Comparison of ENCODE assay signal across 23 mouse cellular contexts in genomic region chr4:86681846-86682245, GRCm38 (mm10). TPM values are rescaled to one million over a fixed set of nuclear protein-coding genes. Genes with fewer than 3 reads are reported as not detected.
A peak's percentile ranks its signal among the peaks of the same experiment; 100 is the strongest.
DNase-seq lines count a peak whose midpoint lies in the region; ATAC-seq and TF ChIP-seq lines count a peak whose summit lies in the region.
"Had no signal": no experiment of that assay in that cellular context is flagged by ENCODE, and none has a peak within 500 bp of the region (broad histone marks: within the 10 kb centered on the region; RNA-seq: fewer than 3 reads in every experiment).

No protein-coding gene starts in this region.

- no peak overlapping the region for H3K9ac ChIP-seq in heart, postnatal 0 days (replicated peaks; ENCODE audit: low read depth, low read length)
- no peak overlapping the region for H3K9ac ChIP-seq in heart, embryonic 11.5 days (ENCODE audit: low read depth, low read length)
- no peak overlapping the region for H3K9ac ChIP-seq in intestine, embryonic 16.5 days (ENCODE audit: low read depth, low read length)
- H3K9ac ChIP-seq: hindbrain, embryonic 15.5 days; kidney, embryonic 15.5 days; midbrain, embryonic 13.5 days; stomach, embryonic 15.5 days had no signal

- TF ChIP-seq CTCF in heart, postnatal 0 days (IDR thresholded peaks at IDR 0.05; ENCODE audit: low read depth): no peak

- H3K4me2 ChIP-seq in heart, postnatal 0 days (ENCODE audit: low read depth, low read length): no peak overlapping the region
- H3K4me2 ChIP-seq in heart, embryonic 11.5 days: no peak overlapping the region
- H3K4me2 ChIP-seq in intestine, embryonic 16.5 days (ENCODE audit: low read depth, low read length): no peak overlapping the region
- H3K4me2 ChIP-seq: hindbrain, embryonic 15.5 days; kidney, embryonic 15.5 days; midbrain, embryonic 13.5 days; stomach, embryonic 15.5 days had no signal

- H3K9me3 ChIP-seq in heart, postnatal 0 days (replicated peaks; ENCODE audit: control insufficient read depth, low read length): no peaks in the 10 kb centered on the region
- H3K9me3 ChIP-seq in heart, embryonic 11.5 days (replicated peaks; ENCODE audit: control insufficient read depth, low read length): no peaks in the 10 kb centered on the region
- no peaks in the 10 kb centered on the region for H3K9me3 ChIP-seq in intestine, embryonic 16.5 days (ENCODE audit: control insufficient read depth, low read length)
- H3K9me3 ChIP-seq: hindbrain, embryonic 15.5 days; kidney, embryonic 15.5 days; midbrain, embryonic 13.5 days; stomach, embryonic 15.5 days had no signal

- H3K36me3 ChIP-seq in heart, postnatal 0 days (replicated peaks; ENCODE audit: control insufficient read depth, insufficient read depth, low read length): no peaks in the 10 kb centered on the region
- no peaks in the 10 kb centered on the region for H3K36me3 ChIP-seq in heart, embryonic 11.5 days (ENCODE audit: control insufficient read depth, insufficient read depth, low read length)
- H3K36me3 ChIP-seq in intestine, embryonic 16.5 days (ENCODE audit: control insufficient read depth, insufficient read depth, low read length): no peaks in the 10 kb centered on the region
- H3K36me3 ChIP-seq: hindbrain, embryonic 15.5 days; kidney, embryonic 15.5 days; midbrain, embryonic 13.5 days; stomach, embryonic 15.5 days had no signal

- peaks cover 14% of the 10 kb centered on the region; the same call in 1 of the 2 replicates for H3K4me1 ChIP-seq in heart, postnatal 0 days (ENCODE audit: control insufficient read depth, insufficient read depth)
- H3K4me1 ChIP-seq in heart, embryonic 11.5 days (ENCODE audit: control insufficient read depth, insufficient read depth, low read length): peaks cover 5% of the 10 kb centered on the region; the same call in 1 of the 2 replicates
- H3K4me1 ChIP-seq in intestine, embryonic 16.5 days (ENCODE audit: control insufficient read depth, insufficient read depth, low read length): peaks cover 14% of the 10 kb centered on the region; the same call in 1 of the 2 replicates
- H3K4me1 ChIP-seq: hindbrain, embryonic 15.5 days; kidney, embryonic 15.5 days; midbrain, embryonic 13.5 days; stomach, embryonic 15.5 days had no signal

- DNase-seq in cerebellum, adult 18-20 months: peak; percentile 39 to 53
- no peak for DNase-seq in cerebellum, adult 11 months
- no peak for DNase-seq in heart, postnatal 0 days (ENCODE audit: low spot score)
- DNase-seq in cerebellum, postnatal 25 days: peak; percentile 61 to 73
- no peak for DNase-seq in spleen, postnatal 4 days (ENCODE audit: low spot score in 2 of 2)
- DNase-seq: B cell, adult 2 months; embryo, embryonic 11 days; gastrocnemius, adult 2 months; heart, adult 18-20 months; heart, postnatal 36 days; lung, adult 18-20 months; lung, postnatal 14 days; spleen, adult 18-20 months; thymus, adult 18-20 months; thymus, postnatal 4 days had no signal

- no peak overlapping the region for H3K4me3 ChIP-seq in heart, postnatal 0 days (ENCODE audit: low read depth, low read length)
- H3K4me3 ChIP-seq in heart, embryonic 11.5 days (ENCODE audit: low read depth, low read length): no peak overlapping the region
- H3K4me3 ChIP-seq in intestine, embryonic 16.5 days (ENCODE audit: low read length): no peak overlapping the region
- H3K4me3 ChIP-seq: gastrocnemius, adult 2 months; hindbrain, embryonic 15.5 days; kidney, embryonic 15.5 days; midbrain, embryonic 13.5 days; myocyte; stomach, embryonic 15.5 days had no signal

- 47% methylated on average over 2 of the region's 2 CpGs for WGBS in heart, postnatal 0 days
- WGBS in heart, embryonic 11.5 days (ENCODE audit: insufficient replicate concordance): 60% methylated on average over 2 of the region's 2 CpGs
- WGBS in intestine, embryonic 16.5 days: 63% methylated on average over 2 of the region's 2 CpGs

- no peak for TF ChIP-seq EP300 in heart, postnatal 0 days (IDR thresholded peaks at IDR 0.05; ENCODE audit: low read depth)

- ATAC-seq in heart, postnatal 0 days (ENCODE audit: insufficient read depth, low read depth): peak; percentile 51; the same call in 1 of the 2 replicates
- ATAC-seq in heart, embryonic 11.5 days (replicated peaks; ENCODE audit: insufficient number of reproducible peaks, low FRiP score, low TSS enrichment): no peak
- no peak for ATAC-seq in intestine, embryonic 16.5 days
- ATAC-seq: intestine, postnatal 0 days; midbrain, embryonic 13.5 days had no signal

- no peaks in the 10 kb centered on the region for H3K27me3 ChIP-seq in heart, postnatal 0 days (ENCODE audit: control insufficient read depth, insufficient read depth, low read length)
- H3K27me3 ChIP-seq in heart, embryonic 11.5 days (ENCODE audit: control insufficient read depth, insufficient read depth, low read length): no peaks in the 10 kb centered on the region
- H3K27me3 ChIP-seq in intestine, embryonic 16.5 days (replicated peaks; ENCODE audit: control insufficient read depth, insufficient read depth, low read length): no peaks in the 10 kb centered on the region
- H3K27me3 ChIP-seq: hindbrain, embryonic 15.5 days; kidney, embryonic 15.5 days; midbrain, embryonic 13.5 days; stomach, embryonic 15.5 days had no signal

- H3K27ac ChIP-seq in heart, postnatal 0 days (ENCODE audit: low read depth): no peak overlapping the region
- H3K27ac ChIP-seq in heart, embryonic 11.5 days (ENCODE audit: low read depth, low read length): no peak overlapping the region
- H3K27ac ChIP-seq in intestine, embryonic 16.5 days (ENCODE audit: low read length): no peak overlapping the region
- H3K27ac ChIP-seq: gastrocnemius, adult 2 months; hindbrain, embryonic 15.5 days; kidney, embryonic 15.5 days; midbrain, embryonic 13.5 days; stomach, embryonic 15.5 days had no signal

RNA-seq across cellular contexts. Expression of gene Plin2, which starts 12.0 kb away (rescaled TPM):
- 82.6 and 92.3 TPM in 2 replicates for total RNA-seq in heart, postnatal 0 days (2014; rRNA removed; ENCODE audit: low replicate concordance)
- polyA plus RNA-seq in heart, postnatal 0 days (2015; fragmentation: Nextera tagmentation; extraction: Ambion mirVana): 63.9 and 76.3 TPM in 2 replicates
- 65.4 and 70.4 TPM in 2 replicates for polyA plus RNA-seq in heart, embryonic 11.5 days (2014; fragmentation: Nextera tagmentation; extraction: Ambion mirVana)
- polyA plus RNA-seq in intestine, embryonic 16.5 days (2015; fragmentation: Nextera tagmentation; extraction: Ambion mirVana): 248 and 316 TPM in 2 replicates

Comparison
In these comparisons a context has a peak if more than half of its experiments do, and no peak if none do; other contexts are left out.
1. DNase-seq: peak in cerebellum, adult 18-20 months (2 of 2) and cerebellum, postnatal 25 days (2 of 2); none in cerebellum, adult 11 months (single experiment), heart, postnatal 0 days (single experiment) and spleen, postnatal 4 days (0 of 2).